Mouse (Mus musculus) lung, embryonic 14.5 days (tissue): Measurements from ENCODE around the gene Ddit4. TPM values are rescaled to one million over a fixed set of nuclear protein-coding genes. Genes with fewer than 3 reads are reported as not detected.

Experiments used
- ATAC-seq: fragments of 200-750 bp; cut with Nextera tagmentation; 2 replicates; pipeline ENCODE4 v1.8.0; 2017; ENCODE audit warnings: mild to moderate bottlenecking, moderate TSS enrichment, moderate library complexity; ENCODE audit not compliant: insufficient read depth
- DNase-seq: peaks from one replicate; pipeline ENCODE4 v3.0.0-alpha.2; 2015
- H3K27ac ChIP-seq: fragments of 300-500 bp; sonication (generic); 2 replicates; pipeline ENCODE4 v1.5.1; 2014; ENCODE audit warnings: low read depth, mild to moderate bottlenecking, moderate library complexity
- H3K27me3 ChIP-seq: fragments of 300-500 bp; sonication (generic); 2 replicates; pipeline ENCODE4 v1.6.1; 2014; ENCODE audit warnings: low read length, control low read depth; ENCODE audit not compliant: insufficient read depth
- H3K36me3 ChIP-seq: fragments of 300-500 bp; sonication (generic); 2 replicates; pipeline ENCODE4 v1.6.1; 2014; ENCODE audit warnings: control low read depth; ENCODE audit not compliant: insufficient read depth
- H3K4me1 ChIP-seq: fragments of 300-500 bp; sonication (generic); 2 replicates; pipeline ENCODE4 v1.6.1; 2014; ENCODE audit warnings: antibody characterized with exemption, control low read depth; ENCODE audit not compliant: insufficient read depth
- H3K4me2 ChIP-seq: fragments of 300-500 bp; sonication (generic); 2 replicates; pipeline ENCODE4 v1.6.1; 2014; ENCODE audit warnings: mild to moderate bottlenecking
- H3K4me3 ChIP-seq: fragments of 300-500 bp; sonication (generic); 2 replicates; pipeline ENCODE4 v1.5.1; 2014; ENCODE audit warnings: low read depth, low read length
- H3K9ac ChIP-seq: fragments of 300-500 bp; sonication (generic); 2 replicates; pipeline ENCODE4 v1.6.1; 2014
- H3K9me3 ChIP-seq: fragments of 300-500 bp; sonication (generic); 2 replicates; pipeline ENCODE4 v1.6.1; 2016; ENCODE audit warnings: low read depth, low read length, control low read depth
- CTCF ChIP-seq: IDR thresholded peaks from 2 replicates; pipeline ENCODE4 v1.5.1; 2016; ENCODE audit warnings: antibody characterized with exemption, low read depth
- WGBS: fragments of 180-500 bp; shearing (Covaris S2); extraction: QIAGEN DNeasy Blood & Tissue Kit; methylation state at CpG from one replicate; pipeline ENCODE4 v1.1.7; 2014; 5-methylcytosine and 5-hydroxymethylcytosine counted together
- polyA plus RNA-seq: library from polyadenylated mRNA; unstranded; fragments of >200 nt; fragmentation: Nextera tagmentation; extraction: Ambion mirVana; gene quantifications from 2 replicates; pipeline ENCODE4 v1.2.1, GENCODE M21; 2014

Gene Ddit4
- polyA plus RNA-seq, 1 experiment from 2014 or later = 3.5 TPM

GRCm38 (mm10) chr10:59918111-59918510, 33.5 kb downstream of the Ddit4 start:
- H3K9ac ChIP-seq = no peak overlapping the region
- H3K4me3 ChIP-seq = no peak overlapping the region
- ATAC-seq (no peak), DNase-seq (no peak)
- peaks cover 18% of the 10 kb centered on the region for H3K4me1 ChIP-seq
- H3K27ac ChIP-seq = no peak overlapping the region
- no peaks in the 10 kb centered on the region for H3K27me3 ChIP-seq
- WGBS = 85% methylated on average over 4 of the region's 4 CpGs
- no peak for TF ChIP-seq CTCF
- H3K36me3 ChIP-seq = no peaks in the 10 kb centered on the region
- no peak overlapping the region for H3K4me2 ChIP-seq
- H3K9me3 ChIP-seq = no peaks in the 10 kb centered on the region

GRCm38 (mm10) chr10:59916649-59917048, 35.0 kb downstream of the Ddit4 start:
- peaks cover 23% of the 10 kb centered on the region for H3K4me1 ChIP-seq

GRCm38 (mm10) chr10:59916159-59916558, 35.5 kb downstream of the Ddit4 start:
- H3K4me2 ChIP-seq = peak overlapping the region; percentile 63
- H3K4me1 ChIP-seq = peaks cover 28% of the 10 kb centered on the region
- peak; percentile 25 for TF ChIP-seq CTCF
- ATAC-seq = peak; percentile 57
- no peaks in the 10 kb centered on the region for H3K27me3 ChIP-seq
- peak; percentile 94 for DNase-seq
- H3K27ac ChIP-seq = peak overlapping the region; percentile 91
- no peaks in the 10 kb centered on the region for H3K9me3 ChIP-seq
- no peaks in the 10 kb centered on the region for H3K36me3 ChIP-seq
- peak overlapping the region; percentile 19 for H3K4me3 ChIP-seq
- WGBS = 0% methylated on average over 4 of the region's 4 CpGs
- peak overlapping the region; percentile 44 for H3K9ac ChIP-seq

More at GRCm38 (mm10) chr10:59916649-59917048, 35.0 kb downstream of the Ddit4 start:
- WGBS = under 1% methylated on average over 10 of the region's 10 CpGs
- Histone ChIP-seq H3K27me3 (no peaks in the 10 kb centered on the region), H3K4me2 (peak overlapping the region; percentile 63), H3K27ac (peak overlapping the region; percentile 91), H3K9me3 (no peaks in the 10 kb centered on the region), H3K36me3 (no peaks in the 10 kb centered on the region), H3K9ac (peak overlapping the region; percentile 44), H3K4me3 (peak overlapping the region; percentile 19)
- TF ChIP-seq CTCF = no peak
- ATAC-seq (peak; percentile 90), DNase-seq (peak; percentile 83)

GRCm38 (mm10) chr10:59915196-59915962, 36.3 kb downstream of the Ddit4 start:
- Histone ChIP-seq H3K9ac (no peak overlapping the region), H3K27ac (no peak overlapping the region), H3K4me2 (peak overlapping the region; percentile 63), H3K4me3 (no peak overlapping the region), H3K27me3 (no peaks in the 10 kb centered on the region), H3K36me3 (no peaks in the 10 kb centered on the region), H3K4me1 (peaks cover 34% of the 10 kb centered on the region), H3K9me3 (no peaks in the 10 kb centered on the region)
- no peak for TF ChIP-seq CTCF
- ATAC-seq (no peak), DNase-seq (no peak)
- 84% methylated on average over 8 of the region's 8 CpGs for WGBS

- 4% methylated on average over 25 of the region's 25 CpGs for WGBS
- Histone ChIP-seq H3K27me3 (no peaks in the 10 kb centered on the region), H3K36me3 (no peaks in the 10 kb centered on the region), H3K9me3 (no peaks in the 10 kb centered on the region), H3K4me3 (no peak overlapping the region), H3K27ac (peak overlapping the region; percentile 43), H3K4me1 (peaks cover 48% of the 10 kb centered on the region), H3K9ac (peak overlapping the region; percentile 42), H3K4me2 (peak overlapping the region; percentile 50)
- 0 out of 2 replicates have a peak, but pooled peaks have one; percentile 2 for ATAC-seq
- peak; percentile 70 for DNase-seq
- no peak for TF ChIP-seq CTCF
These were observed 40.0 kb downstream of the Ddit4 start for GRCm38 (mm10) chr10:59911561-59912198.

GRCm38 (mm10) chr10:59911091-59911490, 40.5 kb downstream of the Ddit4 start:
- no peak for TF ChIP-seq CTCF
- ATAC-seq (no peak), DNase-seq (no peak)
- peak overlapping the region; percentile 50 for H3K4me2 ChIP-seq
- WGBS = 45% methylated on average over 6 of the region's 6 CpGs
- no peaks in the 10 kb centered on the region for H3K27me3 ChIP-seq
- peaks cover 45% of the 10 kb centered on the region for H3K4me1 ChIP-seq
- no peak overlapping the region for H3K27ac ChIP-seq
- no peak overlapping the region for H3K4me3 ChIP-seq
- H3K9me3 ChIP-seq = no peaks in the 10 kb centered on the region
- no peaks in the 10 kb centered on the region for H3K36me3 ChIP-seq
- peak overlapping the region; percentile 42; the same call in 1 of the 2 replicates for H3K9ac ChIP-seq

- no peaks in the 10 kb centered on the region for H3K9me3 ChIP-seq
- peak; percentile 89 for DNase-seq
- WGBS = 7% methylated on average over 14 of the region's 14 CpGs
- peaks cover 41% of the 10 kb centered on the region for H3K4me1 ChIP-seq
- H3K27me3 ChIP-seq = no peaks in the 10 kb centered on the region
- H3K9ac ChIP-seq = no peak overlapping the region; the same call in 1 of the 2 replicates
- TF ChIP-seq CTCF = no peak
- no peaks in the 10 kb centered on the region for H3K36me3 ChIP-seq
- ATAC-seq = peak; percentile 75
- peak overlapping the region; percentile 49; the same call in 1 of the 2 replicates for H3K4me2 ChIP-seq
- H3K27ac ChIP-seq = peak overlapping the region; percentile 88
- H3K4me3 ChIP-seq = no peak overlapping the region
These were observed 42.2 kb downstream of the Ddit4 start for GRCm38 (mm10) chr10:59909357-59909847.
